Mouse (Mus musculus) embryonic fibroblast, embryonic 13.5 days (primary cell): ENCODE results near the gene Rex1bd. TPM values are rescaled to one million over a fixed set of nuclear protein-coding genes. Genes with fewer than 3 reads are reported as not detected.

Source experiments
- H3K27ac ChIP-seq: 2 replicates; pipeline ENCODE4 v1.5.1; 2012; ENCODE audit warnings: low read length, control low read depth, inconsistent platforms; ENCODE audit not compliant: insufficient read depth
- H3K4me1 ChIP-seq: 2 replicates; pipeline ENCODE4 v1.6.1; 2011; ENCODE audit warnings: low read length; ENCODE audit not compliant: control insufficient read depth, insufficient read depth
- H3K4me3 ChIP-seq: 2 replicates; pipeline ENCODE4 v1.5.1; 2011; ENCODE audit warnings: mild to moderate bottlenecking, control low read depth, low read length; ENCODE audit not compliant: insufficient read depth
- CTCF ChIP-seq: IDR thresholded peaks from 2 replicates; pipeline ENCODE4 v1.5.1; 2011; ENCODE audit warnings: mild to moderate bottlenecking, control low read depth, low read length, moderate library complexity, borderline replicate concordance; ENCODE audit not compliant: insufficient read depth
- POLR2A ChIP-seq: IDR thresholded peaks from 2 replicates; pipeline ENCODE4 v1.6.1; 2011; ENCODE audit warnings: low read depth, mild to moderate bottlenecking, control low read depth, low read length, moderate library complexity
- polyA plus RNA-seq: library from polyadenylated mRNA; stranded (reverse); fragments of >200 nt; gene quantifications from 2 replicates; pipeline ENCODE4 v1.2.4, GENCODE M21; 2011; ENCODE audit warnings: low read depth; ENCODE audit not compliant: missing spikeins, insufficient read length

Rex1bd gene
- polyA plus RNA-seq, 1 experiment: 46.6 TPM

- Histone ChIP-seq H3K4me3 (no peak overlapping the region), H3K27ac (no peak overlapping the region), H3K4me1 (peaks cover 6% of the 10 kb centered on the region)
- TF ChIP-seq POLR2A: no peak
Observed at GRCm38 (mm10) chr8:70486191-70486681, 20.3 kb downstream of the Rex1bd start.

GRCm38 (mm10) chr8:70482943-70483342 is 23.6 kb downstream of the Rex1bd start:
- Histone ChIP-seq H3K27ac (no peak overlapping the region), H3K4me1 (no peaks in the 10 kb centered on the region)

GRCm38 (mm10) chr8:70481908-70482307 is 24.6 kb downstream of the Rex1bd start:
- Histone ChIP-seq H3K4me3 (no peak overlapping the region), H3K27ac (no peak overlapping the region), H3K4me1 (no peaks in the 10 kb centered on the region)
- TF ChIP-seq POLR2A (no peak), CTCF (no peak)

More at GRCm38 (mm10) chr8:70482943-70483342, 23.6 kb downstream of the Rex1bd start:
- TF ChIP-seq CTCF (no peak), POLR2A (no peak)
- no peak overlapping the region for H3K4me3 ChIP-seq

- no peaks in the 10 kb centered on the region for H3K4me1 ChIP-seq
- H3K27ac ChIP-seq: no peak overlapping the region
- peak overlapping the region; percentile 30 for H3K4me3 ChIP-seq
- TF ChIP-seq POLR2A (no peak), CTCF (no peak)
Observed at GRCm38 (mm10) chr8:70477269-70477982, 29.1 kb downstream of the Rex1bd start.

GRCm38 (mm10) chr8:70476333-70477268 is 30.0 kb downstream of the Rex1bd start, which contains the start of gene Klhl26:
Klhl26 (minus strand) TSS chr8:70476968.
- Histone ChIP-seq H3K27ac (peak within 1 kb of the TSS; percentile 16; the same call in 1 of the 2 replicates), H3K4me3 (peak within 1 kb of the TSS; percentile 97), H3K4me1 (no peaks in the 10 kb centered on the region)
- no peak for TF ChIP-seq CTCF
- TF ChIP-seq POLR2A: peak; percentile 63

- no peak for TF ChIP-seq POLR2A
- H3K4me3 ChIP-seq: no peak overlapping the region
- H3K4me1 ChIP-seq: peaks cover 13% of the 10 kb centered on the region
- H3K27ac ChIP-seq: no peak overlapping the region
Observed at GRCm38 (mm10) chr8:70471856-70472255, 34.7 kb downstream of the Rex1bd start.

- Histone ChIP-seq H3K27ac (no peak overlapping the region), H3K4me3 (no peak overlapping the region), H3K4me1 (peaks cover 13% of the 10 kb centered on the region)
- TF ChIP-seq CTCF: no peak
- TF ChIP-seq POLR2A: no peak
Observed at GRCm38 (mm10) chr8:70469938-70470337, 36.6 kb downstream of the Rex1bd start.

- Histone ChIP-seq H3K27ac (no peak overlapping the region), H3K4me3 (no peak overlapping the region), H3K4me1 (peaks cover 13% of the 10 kb centered on the region)
- TF ChIP-seq POLR2A: no peak
- TF ChIP-seq CTCF: no peak
Observed at GRCm38 (mm10) chr8:70469295-70469916, 37.1 kb downstream of the Rex1bd start.

- no peak overlapping the region for H3K4me3 ChIP-seq
- TF ChIP-seq POLR2A: no peak
- H3K4me1 ChIP-seq: peaks cover 13% of the 10 kb centered on the region
- no peak overlapping the region for H3K27ac ChIP-seq
Observed at GRCm38 (mm10) chr8:70468733-70469132, 37.8 kb downstream of the Rex1bd start.
